Mouse (Mus musculus) heart, embryonic 14.5 days (tissue): ENCODE results near the gene Sipa1l3. TPM values are rescaled to one million over a fixed set of nuclear protein-coding genes. Genes with fewer than 3 reads are reported as not detected.

ENCODE experiments used
- ATAC-seq: fragments of 200-750 bp; cut with Nextera tagmentation; 2 replicates; pipeline ENCODE4 v1.8.0; 2017; ENCODE audit warnings: low read depth, moderate TSS enrichment; ENCODE audit not compliant: insufficient number of reproducible peaks, insufficient read depth, low FRiP score
- H3K27ac ChIP-seq, 2 experiments: fragments of 200-500 bp in 1 of 2; fragments of 300-500 bp in 1 of 2; sonication (generic) in 1 of 2; replicated peaks in 1 of 2; 2 replicates each; pipeline ENCODE4 v1.5.1; 2012 to 2014; ENCODE audit warnings: low read depth in 2 of 2, low read length in 2 of 2, control low read depth in 1 of 2, mild to moderate bottlenecking in 1 of 2, mixed read lengths in 1 of 2; ENCODE audit not compliant: control insufficient read depth in 1 of 2, insufficient read depth in 1 of 2
- H3K27me3 ChIP-seq: fragments of 300-500 bp; sonication (generic); 2 replicates; pipeline ENCODE4 v1.6.1; 2014; ENCODE audit warnings: mild to moderate bottlenecking, low read length, control low read depth; ENCODE audit not compliant: control insufficient read depth, insufficient read depth
- H3K36me3 ChIP-seq: fragments of 300-500 bp; sonication (generic); 2 replicates; pipeline ENCODE4 v1.6.1; 2014; ENCODE audit warnings: mild to moderate bottlenecking, control low read depth, low read length, mixed read lengths; ENCODE audit not compliant: control insufficient read depth, insufficient read depth
- H3K4me1 ChIP-seq, 2 experiments: fragments of 200-500 bp in 1 of 2; fragments of 300-500 bp in 1 of 2; sonication (generic) in 1 of 2; 2 replicates each; pipeline ENCODE4 v1.6.1; 2012 to 2014; ENCODE audit warnings: low read length in 2 of 2, control low read depth in 1 of 2, mixed read lengths in 1 of 2; ENCODE audit not compliant: control insufficient read depth in 2 of 2, insufficient read depth in 2 of 2
- H3K4me2 ChIP-seq: fragments of 300-500 bp; sonication (generic); 2 replicates; pipeline ENCODE4 v1.6.1; 2014; ENCODE audit warnings: mild to moderate bottlenecking, low read length
- H3K4me3 ChIP-seq, 2 experiments: fragments of 200-500 bp in 1 of 2; fragments of 300-500 bp in 1 of 2; sonication (generic) in 1 of 2; 2 replicates each; pipeline ENCODE4 v1.5.1; 2012 to 2014; ENCODE audit warnings: low read length in 2 of 2, mild to moderate bottlenecking in 2 of 2, control low read depth in 1 of 2, low read depth in 1 of 2, moderate library complexity in 1 of 2; ENCODE audit not compliant: control insufficient read depth in 1 of 2, insufficient read depth in 1 of 2
- H3K9ac ChIP-seq: fragments of 300-500 bp; sonication (generic); 2 replicates; pipeline ENCODE4 v1.6.1; 2014; ENCODE audit warnings: mild to moderate bottlenecking, low read length
- H3K9me3 ChIP-seq: fragments of 300-500 bp; sonication (generic); 2 replicates; pipeline ENCODE4 v1.6.1; 2016; ENCODE audit warnings: low read length, control low read depth; ENCODE audit not compliant: control insufficient read depth
- WGBS: fragments of 180-500 bp; shearing (Covaris S2); extraction: QIAGEN DNeasy Blood & Tissue Kit; methylation state at CpG from one replicate; pipeline ENCODE4 v1.1.7; 2014; 5-methylcytosine and 5-hydroxymethylcytosine counted together
- polyA plus RNA-seq: library from polyadenylated mRNA; unstranded; fragments of >200 nt; fragmentation: Nextera tagmentation; extraction: Ambion mirVana; gene quantifications from 2 replicates; pipeline ENCODE4 v1.2.1, GENCODE M21; 2014

The Sipa1l3 gene
- polyA plus RNA-seq, 1 experiment from 2014 or later = 3.4 TPM

GRCm38 (mm10) chr7:29390234-29390633, 128.2 kb downstream of the Sipa1l3 start:
- Histone ChIP-seq H3K27ac (no peak overlapping the region), H3K27me3 (peaks cover 67% of the 10 kb centered on the region), H3K4me1 (peaks cover 0 to 4% of the 10 kb centered on the region in 2 experiments; a peak in 2 of 4 replicates), H3K36me3 (no peaks in the 10 kb centered on the region), H3K4me3 (no peak overlapping the region), H3K9ac (no peak overlapping the region), H3K4me2 (no peak overlapping the region), H3K9me3 (no peaks in the 10 kb centered on the region)
- 20% methylated on average over 10 of the region's 10 CpGs for WGBS
- ATAC-seq = no peak

- WGBS = 73% methylated on average over 17 of the region's 17 CpGs
- Histone ChIP-seq H3K4me2 (no peak overlapping the region), H3K27ac (no peak overlapping the region), H3K4me3 (no peak overlapping the region), H3K9ac (no peak overlapping the region), H3K27me3 (peaks cover 49% of the 10 kb centered on the region), H3K4me1 (peaks cover 0 to 4% of the 10 kb centered on the region in 2 experiments; a peak in 2 of 4 replicates), H3K9me3 (no peaks in the 10 kb centered on the region), H3K36me3 (no peaks in the 10 kb centered on the region)
- no peak for ATAC-seq
Measured at GRCm38 (mm10) chr7:29387524-29388068, 130.8 kb downstream of the Sipa1l3 start.

GRCm38 (mm10) chr7:29386349-29386748, 132.1 kb downstream of the Sipa1l3 start:
- Histone ChIP-seq H3K27ac (no peak overlapping the region), H3K9me3 (no peaks in the 10 kb centered on the region), H3K4me2 (no peak overlapping the region), H3K36me3 (no peaks in the 10 kb centered on the region), H3K4me1 (peaks cover 0 to 4% of the 10 kb centered on the region in 2 experiments; a peak in 2 of 4 replicates), H3K9ac (no peak overlapping the region), H3K27me3 (peaks cover 50% of the 10 kb centered on the region), H3K4me3 (no peak overlapping the region)
- ATAC-seq = no peak
- 88% methylated on average over 13 of the region's 13 CpGs for WGBS

GRCm38 (mm10) chr7:29385791-29386190, 132.7 kb downstream of the Sipa1l3 start:
- 89% methylated on average over 10 of the region's 10 CpGs for WGBS
- no peak overlapping the region for H3K4me3 ChIP-seq
- H3K9me3 ChIP-seq = no peaks in the 10 kb centered on the region
- no peak for ATAC-seq
- no peaks in the 10 kb centered on the region for H3K36me3 ChIP-seq
- H3K27ac ChIP-seq = no peak overlapping the region
- no peak overlapping the region for H3K9ac ChIP-seq
- H3K4me2 ChIP-seq = no peak overlapping the region
- H3K4me1 ChIP-seq = peaks cover 0 to 4% of the 10 kb centered on the region in 2 experiments; a peak in 2 of 4 replicates
- peaks cover 51% of the 10 kb centered on the region for H3K27me3 ChIP-seq

GRCm38 (mm10) chr7:29383255-29383654, 135.2 kb downstream of the Sipa1l3 start:
- 0 out of 2 replicates have a peak, but pooled peaks have one; percentile 47 for ATAC-seq

GRCm38 (mm10) chr7:29381466-29382040, 136.9 kb downstream of the Sipa1l3 start:
- no peaks in the 10 kb centered on the region for H3K9me3 ChIP-seq
- peaks cover 32% of the 10 kb centered on the region for H3K27me3 ChIP-seq
- H3K9ac ChIP-seq = no peak overlapping the region
- H3K36me3 ChIP-seq = 0 out of 2 replicates have a peak, but pooled peaks cover 4% of the 10 kb centered on the region
- H3K27ac ChIP-seq = no peak overlapping the region
- no peak overlapping the region for H3K4me3 ChIP-seq
- no peak overlapping the region for H3K4me2 ChIP-seq
- H3K4me1 ChIP-seq = no peaks in the 10 kb centered on the region
- 88% methylated on average over 7 of the region's 7 CpGs for WGBS
- ATAC-seq = no peak

More at GRCm38 (mm10) chr7:29383255-29383654, 135.2 kb downstream of the Sipa1l3 start:
- Histone ChIP-seq H3K9ac (no peak overlapping the region), H3K9me3 (no peaks in the 10 kb centered on the region), H3K4me3 (no peak overlapping the region), H3K36me3 (no peaks in the 10 kb centered on the region), H3K27me3 (peaks cover 45% of the 10 kb centered on the region), H3K27ac (no peak overlapping the region), H3K4me2 (no peak overlapping the region), H3K4me1 (no peaks in the 10 kb centered on the region)
- 29% methylated on average over 10 of the region's 10 CpGs for WGBS

- Histone ChIP-seq H3K4me2 (no peak overlapping the region), H3K4me3 (no peak overlapping the region), H3K9ac (no peak overlapping the region), H3K27ac (no peak overlapping the region), H3K9me3 (no peaks in the 10 kb centered on the region), H3K4me1 (no peaks in the 10 kb centered on the region), H3K36me3 (0 out of 2 replicates have a peak, but pooled peaks cover 4% of the 10 kb centered on the region), H3K27me3 (0 out of 2 replicates have a peak, but pooled peaks cover 9% of the 10 kb centered on the region)
- ATAC-seq = no peak
- WGBS = 78% methylated on average over 6 of the region's 6 CpGs
Measured at GRCm38 (mm10) chr7:29374054-29374453, 144.4 kb downstream of the Sipa1l3 start.
